Mouse (Mus musculus): Measurements from ENCODE around the gene Dpf2.

DNA sequence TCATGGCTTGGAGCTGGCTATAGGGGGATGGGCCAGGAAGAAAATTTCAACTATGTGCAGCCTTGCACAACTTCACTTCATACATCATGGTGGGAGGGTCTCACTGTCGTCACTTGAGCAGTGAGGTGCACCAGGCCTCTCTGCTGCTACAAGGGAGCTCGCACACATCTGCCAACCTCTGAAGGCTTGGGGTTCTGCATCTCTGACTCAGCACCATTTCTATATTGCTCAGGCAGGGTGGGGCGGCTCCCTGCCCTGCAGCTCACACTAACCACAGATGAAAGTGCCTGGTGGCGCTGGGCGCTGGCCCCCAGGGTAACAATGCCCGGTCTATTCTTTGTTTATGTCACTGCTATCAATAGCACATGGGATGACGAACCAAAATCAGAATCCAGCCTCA lies 32.2 kb upstream of the Dpf2 start:
- TF ChIP-seq CTCF (IDR thresholded peaks at IDR 0.05; ENCODE audit: control insufficient read depth, insufficient read depth, insufficient read length) (no peak), CEBPB (IDR thresholded peaks at IDR 0.05; ENCODE audit: low read depth) (peak; percentile 97), USF1 (IDR thresholded peaks at IDR 0.05; ENCODE audit: low read depth) (no peak)
